Comparison of ENCODE assay signal across 15 mouse cellular contexts in the genomic region with DNA sequence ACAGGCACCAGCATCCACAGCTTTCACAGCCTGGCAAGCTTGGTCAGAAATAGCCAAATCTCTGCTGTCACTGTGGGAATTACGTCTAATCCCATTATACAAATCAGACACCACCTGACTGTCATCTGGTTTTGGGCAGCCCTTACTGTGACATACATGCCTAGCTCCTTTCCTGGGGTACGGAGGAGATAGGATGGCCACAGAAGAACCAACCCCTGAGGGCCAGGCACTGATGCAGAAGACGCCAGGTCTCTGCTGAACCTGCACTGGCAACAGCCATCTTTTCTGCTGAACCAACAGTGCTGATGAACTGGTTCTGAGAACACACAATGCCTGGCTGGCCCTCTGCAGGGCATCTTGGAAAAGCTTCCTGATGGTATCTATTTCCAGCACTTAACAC. TPM values are rescaled to one million over a fixed set of nuclear protein-coding genes. Genes with fewer than 3 reads are reported as not detected.
DNase-seq lines count a peak whose midpoint lies in the region.
"Had no signal": no experiment of that assay in that cellular context is flagged by ENCODE, and none has a peak within 500 bp of the region (broad histone marks: within the 10 kb centered on the region; RNA-seq: fewer than 3 reads in every experiment).

No protein-coding gene starts in this region.

- intact Hi-C loops in heart, postnatal 36 days (cut with DNase I) = no loop called here

- DNase-seq in heart, adult 11 months = peak; percentile 79
- no peak for DNase-seq in heart, postnatal 36 days
- peak; percentile 67 for DNase-seq in retina, adult 2 months (ENCODE audit: low read depth, low spot score)
- no peak for DNase-seq in retina, postnatal 1 day
- no peak for DNase-seq in adrenal gland, postnatal 25 days
- DNase-seq: adrenal gland, adult 8-10 months; adrenal gland, postnatal 14 days; B cell, adult 2 months; cerebellum, adult 11 months; cerebellum, adult 18-20 months; cerebellum, adult 8-10 months; cerebellum, adult 9-11 months; cerebellum, postnatal 14 days; cerebellum, postnatal 36 days; embryo, embryonic 11 days had no signal

RNA-seq across cellular contexts. Expression of a gene that starts 8.3 kb away (rescaled TPM):
- total RNA-seq in heart, postnatal 36 days (2021) = 10 to 100 TPM; 81.7 to 91.3 TPM
- 162 and 189 TPM in 2 replicates for total RNA-seq in adrenal gland, postnatal 25 days (2021)

RNA-seq across cellular contexts. Expression of a gene that starts 33.5 kb away (rescaled TPM):
- total RNA-seq in heart, postnatal 36 days (2021) = 1 to 10 TPM; 3.1 to 3.4 TPM
- total RNA-seq in adrenal gland, postnatal 25 days (2021) = 13.0 and 15.4 TPM in 2 replicates

Comparison
In these comparisons a context has a peak if more than half of its experiments do, and no peak if none do; other contexts are left out.
1. DNase-seq: peak in heart, adult 11 months (single experiment) and retina, adult 2 months (single experiment); none in heart, postnatal 36 days (0 of 2), retina, postnatal 1 day (single experiment) and adrenal gland, postnatal 25 days (single experiment).